Mouse (Mus musculus) G1E (cell line): ENCODE data around the gene Tnik. TPM values are rescaled to one million over a fixed set of nuclear protein-coding genes. Genes with fewer than 3 reads are reported as not detected.

Source experiments
- ATAC-seq: 2 replicates; pipeline ENCODE4 v1.8.0; 2016; ENCODE audit warnings: mild to moderate bottlenecking; ENCODE audit not compliant: insufficient number of reproducible peaks, poor library complexity, low FRiP score, severe bottlenecking; ENCODE audit errors: extremely low read depth
- DNase-seq: peaks from one replicate; pipeline ENCODE4 v3.0.0; 2012; ENCODE audit warnings: low spot score
- H3K27me3 ChIP-seq: 2 replicates; pipeline ENCODE4 v1.6.1; 2012; ENCODE audit warnings: mild to moderate bottlenecking, low read length, inconsistent platforms; ENCODE audit not compliant: insufficient read depth
- H3K36me3 ChIP-seq: replicated peaks from 2 replicates; pipeline ENCODE3; 2012; ENCODE audit warnings: mild to moderate bottlenecking, inconsistent platforms
- H3K4me1 ChIP-seq: 2 replicates; pipeline ENCODE4 v1.6.1; 2012; ENCODE audit warnings: low read depth, low read length, inconsistent platforms, mixed read lengths; ENCODE audit not compliant: insufficient read depth
- H3K4me3 ChIP-seq: 2 replicates; pipeline ENCODE4 v1.5.1; 2012; ENCODE audit warnings: low read depth, mild to moderate bottlenecking, inconsistent platforms, low read length, moderate library complexity, mixed read lengths
- H3K9me3 ChIP-seq: replicated peaks from 2 replicates; pipeline ENCODE4 v1.6.1; 2012; ENCODE audit warnings: inconsistent platforms
- CTCF ChIP-seq: IDR thresholded peaks from 2 replicates; pipeline ENCODE4 v1.5.1; 2012; ENCODE audit warnings: low read depth, low read length, inconsistent platforms, mixed read lengths
- GATA1 ChIP-seq: IDR thresholded peaks from 2 replicates; pipeline ENCODE4 v1.6.1; 2012; ENCODE audit warnings: borderline replicate concordance, low read length, inconsistent platforms, mixed read lengths
- GATA2 ChIP-seq: IDR thresholded peaks from 2 replicates; pipeline ENCODE4 v1.6.1; 2012; ENCODE audit warnings: low read depth, low read length, inconsistent platforms, borderline replicate concordance
- POLR2AphosphoS5 ChIP-seq: IDR thresholded peaks from 2 replicates; pipeline ENCODE4 v1.6.1; 2012; ENCODE audit warnings: low read depth, low read length, inconsistent platforms; ENCODE audit not compliant: insufficient replicate concordance
- TAL1 ChIP-seq: conservative IDR thresholded peaks from 2 replicates; pipeline ENCODE4 v1.6.1; 2012; ENCODE audit warnings: low read depth, low read length, inconsistent platforms, mixed read lengths
- polyA plus RNA-seq: library from polyadenylated mRNA; stranded (reverse); fragments of >175 nt; gene quantifications from 2 replicates; pipeline ENCODE4 v1.2.3, GENCODE M21; 2012
- total RNA-seq, 2 experiments: library from RNA; stranded (forward) in 1 of 2; stranded (reverse) in 1 of 2; fragments of 200-1000 nt in 1 of 2; fragments of >200 nt in 1 of 2; fragmentation: Nextera tagmentation in 1 of 2; gene quantifications; 2 replicates each; pipeline ENCODE4 v1.2.3; 2014 to 2017

Tnik gene
- total and polyA plus RNA-seq, 3 experiments, result 0.69 to 4.6 (median 1.1) TPM

GRCm38 (mm10) chr3:28697797-28698196 lies 434.8 kb downstream of the Tnik start, which contains the start of gene Slc2a2:
Gene Slc2a2 (plus strand): TSS chr3:28697903.
- TF ChIP-seq CTCF (no peak), POLR2AphosphoS5 (no peak), GATA2 (no peak), GATA1 (no peak), TAL1 (no peak)
- Histone ChIP-seq H3K27me3 (peaks cover 11% of the 10 kb centered on the region), H3K4me1 (no peaks in the 10 kb centered on the region), H3K9me3 (no peaks in the 10 kb centered on the region), H3K36me3 (no peaks in the 10 kb centered on the region), H3K4me3 (no peak within 1 kb of the TSS)
- ATAC-seq (no peak), DNase-seq (no peak)

GRCm38 (mm10) chr3:28699601-28700000 lies 436.6 kb downstream of the Tnik start:
- H3K27me3 ChIP-seq, result peaks cover 11% of the 10 kb centered on the region
- DNase-seq, result no peak
- H3K4me3 ChIP-seq, result no peak overlapping the region
- H3K4me1 ChIP-seq, result no peaks in the 10 kb centered on the region
- no peak for ATAC-seq
- no peaks in the 10 kb centered on the region for H3K9me3 ChIP-seq
- TF ChIP-seq TAL1 (no peak), GATA1 (no peak), GATA2 (no peak), CTCF (no peak), POLR2AphosphoS5 (no peak)
- no peaks in the 10 kb centered on the region for H3K36me3 ChIP-seq

- Histone ChIP-seq H3K27me3 (no peaks in the 10 kb centered on the region), H3K9me3 (no peaks in the 10 kb centered on the region), H3K36me3 (peaks cover 9% of the 10 kb centered on the region), H3K4me3 (peak overlapping the region; percentile 68), H3K4me1 (peaks cover 22% of the 10 kb centered on the region)
- DNase-seq (peak; percentile 76), ATAC-seq (peak; percentile 95)
- TF ChIP-seq CTCF (no peak), GATA1 (no peak), GATA2 (no peak), POLR2AphosphoS5 (no peak), TAL1 (no peak)
These were observed 442.6 kb downstream of the Tnik start for GRCm38 (mm10) chr3:28705522-28706137.

- TF ChIP-seq GATA1 (no peak), POLR2AphosphoS5 (no peak), TAL1 (no peak), GATA2 (no peak), CTCF (no peak)
- ATAC-seq (no peak), DNase-seq (no peak)
- Histone ChIP-seq H3K4me1 (peaks cover 27% of the 10 kb centered on the region), H3K9me3 (no peaks in the 10 kb centered on the region), H3K36me3 (peaks cover 12% of the 10 kb centered on the region), H3K4me3 (0 out of 2 replicates have a peak overlapping the region, but pooled peaks have one; percentile 68), H3K27me3 (no peaks in the 10 kb centered on the region)
These were observed 443.7 kb downstream of the Tnik start for GRCm38 (mm10) chr3:28706736-28707135.

- TF ChIP-seq CTCF (peak; percentile 53), GATA1 (no peak)
- ATAC-seq, result no peak
- Histone ChIP-seq H3K9me3 (no peaks in the 10 kb centered on the region), H3K4me3 (no peak overlapping the region), H3K36me3 (peaks cover 14% of the 10 kb centered on the region), H3K4me1 (peaks cover 55% of the 10 kb centered on the region), H3K27me3 (no peaks in the 10 kb centered on the region)
- DNase-seq, result no peak
These were observed 446.7 kb downstream of the Tnik start for GRCm38 (mm10) chr3:28709740-28710139.

GRCm38 (mm10) chr3:28713913-28714698 lies 451.1 kb downstream of the Tnik start:
- H3K36me3 ChIP-seq, result peaks cover 14% of the 10 kb centered on the region
- ATAC-seq (peak; percentile 86), DNase-seq (peak; percentile 22)
- H3K4me3 ChIP-seq, result peak overlapping the region; percentile 34; the same call in 1 of the 2 replicates
- TF ChIP-seq CTCF (no peak), TAL1 (peak; percentile 74)
- no peaks in the 10 kb centered on the region for H3K27me3 ChIP-seq
- H3K9me3 ChIP-seq, result no peaks in the 10 kb centered on the region
- H3K4me1 ChIP-seq, result peaks cover 56% of the 10 kb centered on the region

- no peaks in the 10 kb centered on the region for H3K27me3 ChIP-seq
- H3K36me3 ChIP-seq, result peaks cover 10% of the 10 kb centered on the region
- no peaks in the 10 kb centered on the region for H3K9me3 ChIP-seq
- ATAC-seq (no peak), DNase-seq (no peak)
- no peak overlapping the region for H3K4me3 ChIP-seq
- H3K4me1 ChIP-seq, result peaks cover 48% of the 10 kb centered on the region
- TF ChIP-seq GATA2 (no peak), POLR2AphosphoS5 (no peak), TAL1 (no peak), CTCF (no peak), GATA1 (no peak)
These were observed 455.5 kb downstream of the Tnik start for GRCm38 (mm10) chr3:28718521-28718920.
